Comparison of ENCODE assay signal across 27 mouse cellular contexts in genomic region chr11:38128851-38129250, GRCm38 (mm10).
"Had no signal": no experiment of that assay in that cellular context is flagged by ENCODE, and none has a peak within 500 bp of the region (broad histone marks: within the 10 kb centered on the region; RNA-seq: fewer than 3 reads in every experiment).

No protein-coding gene starts in this region.

- H3K4me3 ChIP-seq: limb, embryonic 10.5 days; limb, embryonic 12.5 days; limb, embryonic 13.5 days; limb, embryonic 15.5 days; liver, embryonic 12.5 days; liver, embryonic 13.5 days; liver, embryonic 15.5 days; lung, embryonic 15.5 days; megakaryocyte, embryonic 14.5 days; midbrain, embryonic 10.5 days; midbrain, embryonic 12.5 days; midbrain, embryonic 13.5 days; midbrain, embryonic 15.5 days; myocyte had no signal

- DNase-seq: left cerebral cortex, postnatal 4 days; liver; liver, embryonic 13.5 days; liver, postnatal 0 days; lung, adult 18-20 months; lung, adult 2 months; lung, embryonic 14.5 days; lung, postnatal 10 days; lung, postnatal 14 days; lung, postnatal 36 days; lung, postnatal 4 days; midbrain, embryonic 14.5 days had no signal

- H3K27me3 ChIP-seq: limb, embryonic 12.5 days; limb, embryonic 13.5 days; limb, embryonic 15.5 days; liver, embryonic 12.5 days; liver, embryonic 13.5 days; liver, embryonic 15.5 days; lung, embryonic 15.5 days; megakaryocyte, embryonic 14.5 days; midbrain, embryonic 12.5 days; midbrain, embryonic 13.5 days; midbrain, embryonic 15.5 days had no signal

- H3K36me3 ChIP-seq: limb, embryonic 10.5 days; limb, embryonic 12.5 days; limb, embryonic 13.5 days; limb, embryonic 15.5 days; liver, embryonic 12.5 days; liver, embryonic 13.5 days; liver, embryonic 15.5 days; lung, embryonic 15.5 days; midbrain, embryonic 10.5 days; midbrain, embryonic 12.5 days; midbrain, embryonic 13.5 days; midbrain, embryonic 15.5 days had no signal

- H3K27ac ChIP-seq: limb, embryonic 10.5 days; limb, embryonic 12.5 days; limb, embryonic 13.5 days; limb, embryonic 15.5 days; liver, embryonic 12.5 days; liver, embryonic 13.5 days; liver, embryonic 14.5 days; liver, embryonic 15.5 days; lung, embryonic 15.5 days; macrophage; midbrain, embryonic 10.5 days; midbrain, embryonic 12.5 days; midbrain, embryonic 13.5 days; midbrain, embryonic 15.5 days had no signal

- H3K9me3 ChIP-seq: limb, embryonic 10.5 days; limb, embryonic 12.5 days; limb, embryonic 13.5 days; limb, embryonic 15.5 days; liver, embryonic 12.5 days; liver, embryonic 13.5 days; liver, embryonic 15.5 days; lung, embryonic 15.5 days; megakaryocyte, embryonic 14.5 days; midbrain, embryonic 10.5 days; midbrain, embryonic 12.5 days; midbrain, embryonic 13.5 days; midbrain, embryonic 15.5 days had no signal

- H3K4me1 ChIP-seq: limb, embryonic 10.5 days; limb, embryonic 12.5 days; limb, embryonic 13.5 days; limb, embryonic 15.5 days; liver, embryonic 12.5 days; liver, embryonic 13.5 days; liver, embryonic 15.5 days; lung, embryonic 15.5 days; megakaryocyte, embryonic 14.5 days; midbrain, embryonic 12.5 days; midbrain, embryonic 15.5 days had no signal
